Mouse (Mus musculus): ENCODE results near the gene Amph.
"Not testable (repeated sequence)": the region's sequence is repeated elsewhere in the genome, so short reads cannot be mapped to it uniquely, and the experiment has no call there.

Amph gene

GRCm38 (mm10) chr13:18948171-18949028 is at the start of gene Amph:
Amph (plus strand) TSS chr13:18948205.
- DNase-seq = peak; percentile 83

DNA sequence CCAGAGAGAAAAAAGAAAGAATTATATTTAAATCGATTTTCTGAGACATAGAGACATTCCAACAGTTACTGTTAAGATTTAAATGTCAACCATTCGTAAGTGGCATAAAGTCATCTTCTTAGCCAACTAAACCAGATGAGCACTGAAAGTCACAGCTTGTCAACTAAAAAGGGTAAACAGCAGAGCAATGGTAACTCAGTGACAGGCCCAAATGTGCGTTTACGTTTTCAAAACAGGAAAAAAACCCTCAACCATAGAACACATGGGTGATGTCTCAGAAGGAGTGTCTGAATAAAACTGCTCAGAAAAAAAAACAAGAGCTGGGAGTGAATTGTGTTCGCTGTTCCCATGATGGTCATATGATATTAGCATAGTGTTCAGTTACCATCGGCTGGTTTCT is 44.4 kb upstream of the Amph start:
- no peak for DNase-seq

- no peak for DNase-seq
Observed at GRCm38 (mm10) chr13:18914774-18915173, 33.2 kb upstream of the Amph start.

- DNase-seq = not testable (repeated sequence)
Observed at GRCm38 (mm10) chr13:18933191-18933590, 14.8 kb upstream of the Amph start.

DNA sequence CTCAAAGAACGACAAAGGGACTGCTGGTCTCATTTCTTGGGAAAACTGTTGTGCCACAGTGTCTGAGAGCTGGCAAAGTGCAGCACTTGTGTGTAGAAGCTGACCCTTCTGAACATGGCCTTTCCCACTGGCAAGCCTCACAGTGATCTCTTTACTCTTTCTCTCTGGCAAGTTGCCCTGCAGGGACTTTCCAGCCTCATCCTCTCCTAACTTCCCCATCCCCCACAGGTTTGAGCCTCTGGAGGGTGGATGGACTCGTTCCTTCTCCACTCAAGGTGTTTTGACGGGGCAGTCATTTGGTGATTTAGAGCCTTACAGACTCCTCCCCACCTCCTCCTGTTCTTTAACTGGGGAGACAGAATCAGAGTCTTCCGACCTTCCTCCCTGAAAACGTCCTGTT is 319 bp upstream of the Amph start:
- DNase-seq = peak; percentile 16

GRCm38 (mm10) chr13:18949029-18949350 is 985 bp downstream of the Amph start:
- DNase-seq = no peak

- no peak for DNase-seq
Observed at GRCm38 (mm10) chr13:18949626-18950200, 1.7 kb downstream of the Amph start.

GRCm38 (mm10) chr13:18953575-18953974 is 5.6 kb downstream of the Amph start:
- DNase-seq = no peak

DNA sequence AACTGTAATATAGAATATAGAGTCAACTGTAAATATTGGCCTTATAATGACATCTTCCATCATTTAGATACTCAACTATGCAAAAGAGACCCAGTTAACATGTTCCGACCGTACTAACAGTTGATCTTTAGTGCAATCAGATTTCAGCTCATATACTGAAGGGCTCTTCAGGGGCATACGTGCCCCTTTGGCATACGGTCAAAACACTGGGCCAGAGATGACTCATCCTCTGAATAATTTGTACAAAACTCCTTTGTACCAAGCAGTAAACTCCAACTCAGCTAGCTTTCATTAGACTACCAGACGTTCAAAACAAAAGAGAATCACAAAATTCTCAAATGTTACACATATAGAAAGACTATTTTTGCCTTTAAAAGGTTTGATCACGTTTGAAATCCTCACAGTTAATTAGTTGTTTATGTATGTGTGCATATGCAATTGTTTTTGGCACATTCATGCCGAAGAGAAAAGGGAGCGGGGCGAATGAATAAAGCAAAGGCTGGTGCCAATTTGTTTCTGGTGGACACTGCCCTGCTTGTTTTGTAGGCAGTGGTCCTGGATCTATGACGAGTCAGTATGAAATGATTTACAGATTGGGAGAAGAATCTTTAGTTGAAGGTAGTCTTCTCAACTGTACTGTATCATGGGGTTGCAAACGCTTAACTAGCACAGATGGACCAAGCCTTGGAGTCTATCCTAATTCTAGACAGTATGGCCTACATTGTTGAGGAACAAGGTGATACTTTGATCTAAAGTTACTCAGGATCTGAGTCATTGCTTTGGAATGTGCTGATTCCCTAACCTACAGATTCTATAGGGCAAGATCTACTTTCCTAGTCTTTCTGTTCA is 8.3 kb downstream of the Amph start:
- no peak for DNase-seq

GRCm38 (mm10) chr13:18957028-18957427 is 9.0 kb downstream of the Amph start:
- no peak for DNase-seq

GRCm38 (mm10) chr13:18972571-18972970 is 24.6 kb downstream of the Amph start:
- DNase-seq = no peak

DNA sequence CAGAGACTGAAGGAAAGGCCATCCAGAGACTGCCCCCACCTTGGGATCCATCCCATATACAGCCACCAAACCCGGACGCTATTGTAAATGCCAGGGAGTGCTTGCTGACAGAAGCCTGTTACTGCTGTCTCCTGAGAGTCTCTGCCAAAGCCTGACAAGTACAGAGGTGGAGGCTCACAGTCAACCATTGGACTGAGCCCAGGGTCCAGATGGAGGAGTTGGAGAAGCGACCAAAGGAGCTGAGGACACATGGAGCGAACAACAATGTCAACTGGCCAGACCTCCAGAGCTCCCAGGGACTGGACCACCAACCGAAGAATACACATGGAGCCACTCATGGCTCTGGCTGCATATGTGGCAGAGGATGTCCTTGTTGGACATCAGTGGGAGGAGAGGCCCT is 26.3 kb downstream of the Amph start:
- DNase-seq = no peak

- DNase-seq = no peak
Observed at GRCm38 (mm10) chr13:18987266-18987665, 39.3 kb downstream of the Amph start.

- no peak for DNase-seq
Observed at GRCm38 (mm10) chr13:18988323-18988722, 40.3 kb downstream of the Amph start.

DNA sequence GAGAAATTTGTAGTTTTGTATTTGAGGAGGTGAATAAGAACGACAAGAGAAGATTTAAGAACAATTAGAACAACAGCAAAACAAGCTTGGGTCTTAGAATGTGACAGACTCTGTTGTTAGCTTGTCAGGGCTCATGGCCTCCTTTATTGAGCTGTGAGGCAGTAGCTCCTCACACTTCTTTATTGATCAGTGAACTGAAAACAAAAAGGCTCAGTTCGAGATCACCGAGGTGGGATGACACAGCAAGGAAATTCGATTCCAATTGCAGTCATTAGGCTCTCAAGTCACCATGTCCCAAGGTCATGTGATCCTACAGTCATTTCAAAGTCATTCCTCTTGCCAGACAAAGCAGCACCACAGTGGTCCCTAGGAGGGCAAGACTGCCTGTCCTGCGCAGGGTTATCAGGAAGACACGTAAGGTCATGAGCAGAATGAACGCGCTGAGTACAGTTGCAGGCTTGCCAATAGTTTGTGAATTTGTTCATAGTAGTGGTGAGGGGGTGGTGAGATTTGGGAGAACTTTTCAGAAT is 41.2 kb downstream of the Amph start:
- DNase-seq = no peak

GRCm38 (mm10) chr13:19002502-19002901 is 54.5 kb downstream of the Amph start:
- DNase-seq = no peak

- no peak for DNase-seq
Observed at GRCm38 (mm10) chr13:19004406-19004805, 56.4 kb downstream of the Amph start.

- no peak for DNase-seq
Observed at GRCm38 (mm10) chr13:19008440-19008839, 60.4 kb downstream of the Amph start.

- no peak for DNase-seq
Observed at GRCm38 (mm10) chr13:19014825-19015375, 66.9 kb downstream of the Amph start.

GRCm38 (mm10) chr13:19021529-19021928 is 73.5 kb downstream of the Amph start:
- no peak for DNase-seq

GRCm38 (mm10) chr13:19022310-19022709 is 74.3 kb downstream of the Amph start:
- DNase-seq = no peak

GRCm38 (mm10) chr13:19025091-19025688 is 77.2 kb downstream of the Amph start:
- DNase-seq = no peak

DNA sequence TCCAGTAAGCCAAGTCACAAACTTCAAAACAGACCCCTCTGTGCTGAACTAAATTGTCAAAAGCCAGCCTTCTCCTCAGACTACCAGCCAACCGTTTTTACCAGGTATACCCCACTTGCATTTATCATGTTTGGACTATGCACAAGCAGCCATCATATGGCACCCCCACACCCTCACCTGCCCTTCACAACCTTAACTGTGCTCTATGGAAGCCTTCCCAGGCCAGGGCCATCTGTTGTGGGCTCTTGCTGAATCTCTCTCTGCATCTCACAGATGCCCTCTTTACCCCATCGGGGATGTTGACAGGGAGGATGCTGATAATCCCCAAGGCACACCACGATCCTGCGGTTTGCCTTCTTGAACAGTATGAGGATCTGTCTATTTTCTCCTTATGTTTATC is 77.9 kb downstream of the Amph start:
- no peak for DNase-seq
